Mouse (Mus musculus): ENCODE measurements around the gene Vangl2. TPM values are rescaled to one million over a fixed set of nuclear protein-coding genes. Genes with fewer than 3 reads are reported as not detected.

Vangl2 gene
- polyA plus RNA-seq, 1 experiment from 2014 or later, result 55.8 TPM

DNA sequence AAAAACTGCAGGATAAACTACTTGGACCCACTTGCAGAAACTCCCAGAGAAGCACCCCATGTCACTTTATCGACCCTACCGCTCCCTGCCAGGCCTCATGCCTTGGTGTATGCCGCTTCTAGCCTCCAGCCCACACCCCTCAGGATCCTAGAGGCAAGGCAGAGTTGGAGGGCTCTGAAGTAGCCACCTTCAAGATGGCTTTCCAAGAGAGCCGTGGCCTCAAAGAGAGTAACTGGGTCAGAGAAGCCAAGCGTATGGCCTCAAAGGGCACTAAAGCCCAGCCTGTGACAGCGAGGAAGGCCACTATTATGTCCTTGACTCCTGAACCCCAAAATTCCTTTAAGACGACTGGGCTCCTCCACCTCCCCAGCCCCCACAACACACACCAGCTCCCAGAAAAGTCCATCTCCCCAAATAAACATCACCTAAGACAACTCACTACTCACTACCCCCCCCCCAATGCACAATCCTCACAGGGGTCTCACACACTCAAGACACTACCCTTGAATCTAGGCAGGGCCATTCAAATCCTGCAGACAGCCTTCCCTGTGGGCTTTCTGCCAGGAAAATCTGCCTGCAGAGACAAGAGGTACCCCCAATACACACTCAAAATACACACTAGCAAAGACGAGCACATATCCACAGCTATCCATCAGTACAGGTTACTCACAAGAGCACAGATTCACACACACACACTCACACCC is 2.9 kb downstream of the Vangl2 start:
- H3K4me2 ChIP-seq (ENCODE audit: low read length), result peak overlapping the region; percentile 94
- DNase-seq (ENCODE audit: low spot score) (peak; percentile 58), ATAC-seq (no peak)
- 15% methylated on average over 8 of the region's 8 CpGs for WGBS
- H3K36me3 ChIP-seq (ENCODE audit: control insufficient read depth, insufficient read depth, low read length), result 0 out of 2 replicates have a peak, but pooled peaks cover 12% of the 10 kb centered on the region
- H3K4me3 ChIP-seq (ENCODE audit: low read depth, low read length), result peak overlapping the region; percentile 94
- peak overlapping the region; percentile 98; the same call in 1 of the 2 replicates for H3K27ac ChIP-seq (ENCODE audit: low read depth, low read length)
- H3K4me1 ChIP-seq (ENCODE audit: control insufficient read depth, insufficient read depth, low read length), result peaks cover 52% of the 10 kb centered on the region
- peak overlapping the region; percentile 99 for H3K9ac ChIP-seq (ENCODE audit: low read length)
- H3K9me3 ChIP-seq (replicated peaks; ENCODE audit: control insufficient read depth, low read length), result no peaks in the 10 kb centered on the region
- no peaks in the 10 kb centered on the region for H3K27me3 ChIP-seq (replicated peaks; ENCODE audit: control insufficient read depth, insufficient read depth, low read length)

DNA sequence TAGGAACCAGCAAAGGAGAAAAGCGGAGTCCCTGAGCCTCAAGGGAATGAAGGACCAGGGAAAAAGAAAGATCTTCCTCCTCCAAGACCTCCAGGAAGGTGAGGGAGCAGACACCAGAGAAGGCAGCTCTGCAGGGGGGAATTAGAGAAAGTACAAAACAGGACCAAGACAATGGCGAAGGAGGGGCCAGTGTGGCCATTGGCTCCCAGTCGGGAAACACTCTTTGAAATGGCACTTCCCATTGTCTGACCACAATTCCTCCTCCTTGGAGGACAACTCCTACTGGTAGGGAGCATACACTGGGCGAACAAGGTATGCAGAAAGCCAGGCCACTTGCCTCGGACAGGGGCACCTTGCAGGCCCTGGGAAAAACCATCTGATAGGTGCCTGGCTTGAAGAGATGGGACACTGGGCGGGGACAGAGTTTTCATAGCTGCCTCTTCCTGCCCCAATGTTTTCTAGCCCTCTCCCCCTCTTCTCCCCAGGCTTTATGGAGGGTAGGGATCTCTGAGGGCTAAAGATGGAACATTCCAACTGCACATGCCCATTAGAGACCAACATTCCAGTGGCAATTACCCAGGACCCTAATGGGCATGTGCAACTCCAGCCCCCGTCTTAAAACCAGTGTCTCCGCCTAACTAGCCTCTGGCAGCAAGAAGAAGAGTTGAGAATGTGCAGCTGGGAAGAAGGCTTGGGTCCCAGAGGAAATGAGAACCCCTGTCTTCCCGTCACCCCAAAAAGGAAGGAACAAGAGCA is 3.9 kb downstream of the Vangl2 start:
- 12% methylated on average over 9 of the region's 9 CpGs for WGBS
- H3K4me3 ChIP-seq (ENCODE audit: low read depth, low read length), result peak overlapping the region; percentile 94
- ATAC-seq (no peak), DNase-seq (ENCODE audit: low spot score) (no peak)
- no peaks in the 10 kb centered on the region for H3K27me3 ChIP-seq (replicated peaks; ENCODE audit: control insufficient read depth, insufficient read depth, low read length)
- H3K9me3 ChIP-seq (replicated peaks; ENCODE audit: control insufficient read depth, low read length), result no peaks in the 10 kb centered on the region
- H3K9ac ChIP-seq (ENCODE audit: low read length), result peak overlapping the region; percentile 99
- H3K36me3 ChIP-seq (ENCODE audit: control insufficient read depth, insufficient read depth, low read length), result peaks cover 16% of the 10 kb centered on the region; the same call in 1 of the 2 replicates
- H3K27ac ChIP-seq (ENCODE audit: low read depth, low read length), result no peak overlapping the region
- peak overlapping the region; percentile 94 for H3K4me2 ChIP-seq (ENCODE audit: low read length)
- peaks cover 62% of the 10 kb centered on the region for H3K4me1 ChIP-seq (ENCODE audit: control insufficient read depth, insufficient read depth, low read length)

DNA sequence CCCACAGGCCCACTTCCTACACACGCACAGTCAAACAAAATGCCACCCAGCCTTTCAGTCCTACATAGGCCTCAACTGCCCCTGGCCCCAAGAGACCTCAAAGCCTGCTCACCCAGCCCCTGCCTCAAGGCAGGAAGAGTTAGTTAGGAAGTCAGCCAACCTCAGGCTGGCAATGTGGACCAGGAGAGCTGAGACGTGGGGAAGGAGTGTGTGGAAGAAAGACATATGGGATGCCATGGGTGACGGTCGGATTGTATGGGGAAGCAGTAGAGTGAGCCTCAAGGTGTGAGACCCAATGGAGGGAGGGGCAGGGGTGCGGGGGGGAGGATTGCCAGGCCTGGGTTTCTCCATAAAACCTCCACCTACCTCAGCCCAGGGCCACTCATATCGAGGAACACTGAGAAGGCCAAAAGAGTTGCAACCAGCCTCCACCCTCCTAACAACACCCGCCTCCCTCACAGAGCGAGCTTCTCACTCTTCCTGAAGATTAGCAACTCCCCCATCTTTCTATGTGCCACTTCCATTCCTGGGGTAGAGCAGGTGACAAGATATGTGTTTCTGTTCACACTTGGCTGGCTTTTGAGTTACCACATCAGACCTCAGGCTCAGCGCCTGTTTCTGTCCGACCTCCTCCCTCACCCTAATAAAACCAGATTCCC is 8.3 kb downstream of the Vangl2 start:
- peak overlapping the region; percentile 34 for H3K4me2 ChIP-seq (ENCODE audit: low read length)
- H3K4me3 ChIP-seq (ENCODE audit: low read depth, low read length), result no peak overlapping the region
- peaks cover 23% of the 10 kb centered on the region; the same call in 1 of the 2 replicates for H3K36me3 ChIP-seq (ENCODE audit: control insufficient read depth, insufficient read depth, low read length)
- WGBS, result 57% methylated on average over 8 of the region's 10 CpGs
- H3K4me1 ChIP-seq (ENCODE audit: control insufficient read depth, insufficient read depth, low read length), result peaks cover 90% of the 10 kb centered on the region
- no peak for DNase-seq (ENCODE audit: low spot score)
- peak overlapping the region; percentile 88; the same call in 1 of the 2 replicates for H3K27ac ChIP-seq (ENCODE audit: low read depth, low read length)
- no peaks in the 10 kb centered on the region for H3K9me3 ChIP-seq (replicated peaks; ENCODE audit: control insufficient read depth, low read length)
- H3K27me3 ChIP-seq (replicated peaks; ENCODE audit: control insufficient read depth, insufficient read depth, low read length), result no peaks in the 10 kb centered on the region
- no peak overlapping the region; the same call in 1 of the 2 replicates for H3K9ac ChIP-seq (ENCODE audit: low read length)
- ATAC-seq, result no peak

DNA sequence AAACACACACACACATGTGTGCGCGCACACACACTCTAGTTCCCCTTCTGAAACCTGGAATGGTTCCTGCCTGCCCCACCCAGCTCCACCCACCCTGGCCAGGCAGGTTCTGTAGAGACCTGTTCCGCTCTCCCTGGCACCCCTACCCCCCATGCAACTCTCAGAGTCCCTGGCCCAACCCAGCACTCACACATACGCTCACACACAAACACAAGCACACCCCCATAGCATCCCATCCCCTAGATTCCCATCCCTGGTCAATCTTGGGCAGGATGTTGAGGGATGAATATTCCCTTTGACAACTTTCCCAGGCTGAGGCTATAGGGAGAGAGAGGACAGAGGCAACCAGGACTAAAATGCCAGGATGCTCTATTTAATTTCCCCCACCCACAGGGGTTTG is 8.9 kb downstream of the Vangl2 start:
- Histone ChIP-seq H3K27ac (ENCODE audit: low read depth, low read length) (peak overlapping the region; percentile 88; the same call in 1 of the 2 replicates), H3K9me3 (replicated peaks; ENCODE audit: control insufficient read depth, low read length) (no peaks in the 10 kb centered on the region), H3K4me1 (ENCODE audit: control insufficient read depth, insufficient read depth, low read length) (peaks cover 90% of the 10 kb centered on the region), H3K4me2 (ENCODE audit: low read length) (peak overlapping the region; percentile 34; the same call in 1 of the 2 replicates), H3K4me3 (ENCODE audit: low read depth, low read length) (no peak overlapping the region), H3K9ac (ENCODE audit: low read length) (peak overlapping the region; percentile 29; the same call in 1 of the 2 replicates), H3K27me3 (replicated peaks; ENCODE audit: control insufficient read depth, insufficient read depth, low read length) (no peaks in the 10 kb centered on the region), H3K36me3 (ENCODE audit: control insufficient read depth, insufficient read depth, low read length) (peaks cover 23% of the 10 kb centered on the region; the same call in 1 of the 2 replicates)
- WGBS, result 86% methylated on average over 4 of the region's 4 CpGs
- DNase-seq (ENCODE audit: low spot score), result no peak
- no peak for ATAC-seq

DNA sequence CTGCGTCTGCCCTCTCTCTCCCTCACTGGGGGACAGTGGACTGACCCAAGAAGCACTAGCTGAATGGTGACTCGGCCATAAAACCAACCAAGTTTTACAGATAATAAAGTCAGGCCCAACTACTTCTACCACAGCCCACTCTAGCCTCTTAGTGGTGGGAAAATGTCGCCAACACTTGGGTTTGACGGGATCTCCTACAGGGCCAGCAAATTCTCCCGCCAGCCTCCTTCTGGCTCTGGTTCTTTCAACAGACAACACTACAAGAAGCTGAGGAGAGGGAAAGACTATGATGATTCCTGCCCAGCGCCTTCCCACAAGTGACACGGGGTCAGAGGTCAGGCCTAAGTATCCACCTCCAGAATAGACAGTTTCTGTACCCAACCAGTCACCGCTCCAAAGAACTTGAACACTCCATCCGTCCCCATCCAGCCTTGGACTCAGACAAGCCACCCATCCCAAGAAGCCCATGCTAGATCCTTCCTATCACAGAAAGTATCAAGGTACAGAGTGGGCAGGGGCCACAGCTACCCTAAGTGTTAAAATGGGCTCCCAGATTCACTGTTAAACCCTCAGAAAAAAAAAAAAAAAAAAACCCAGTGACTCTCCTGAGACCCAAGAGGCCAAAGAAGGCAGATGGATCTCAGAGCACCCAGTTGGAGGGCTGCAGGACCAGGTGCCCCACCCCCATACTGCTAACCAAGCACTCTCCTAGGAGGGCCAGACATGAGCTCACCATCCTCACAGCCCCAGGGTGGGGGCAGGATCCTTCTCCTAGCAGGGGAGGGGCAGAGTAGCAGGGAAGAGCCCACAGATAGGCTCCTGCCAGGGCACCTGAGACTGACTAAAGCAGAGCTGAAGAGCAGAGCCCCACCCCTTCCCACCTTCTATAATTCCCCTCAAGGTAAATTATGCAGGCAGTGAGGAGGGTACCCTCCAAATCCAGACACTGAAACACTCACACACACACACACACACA is 9.6 kb downstream of the Vangl2 start:
- Histone ChIP-seq H3K27me3 (replicated peaks; ENCODE audit: control insufficient read depth, insufficient read depth, low read length) (no peaks in the 10 kb centered on the region), H3K9ac (ENCODE audit: low read length) (peak overlapping the region; percentile 29; the same call in 1 of the 2 replicates), H3K9me3 (replicated peaks; ENCODE audit: control insufficient read depth, low read length) (no peaks in the 10 kb centered on the region), H3K36me3 (ENCODE audit: control insufficient read depth, insufficient read depth, low read length) (peaks cover 22% of the 10 kb centered on the region; the same call in 1 of the 2 replicates), H3K27ac (ENCODE audit: low read depth, low read length) (peak overlapping the region; percentile 88), H3K4me1 (ENCODE audit: control insufficient read depth, insufficient read depth, low read length) (peaks cover 90% of the 10 kb centered on the region), H3K4me2 (ENCODE audit: low read length) (peak overlapping the region; percentile 34; the same call in 1 of the 2 replicates), H3K4me3 (ENCODE audit: low read depth, low read length) (no peak overlapping the region)
- ATAC-seq (no peak), DNase-seq (ENCODE audit: low spot score) (no peak)
- 79% methylated on average over 9 of the region's 9 CpGs for WGBS

DNA sequence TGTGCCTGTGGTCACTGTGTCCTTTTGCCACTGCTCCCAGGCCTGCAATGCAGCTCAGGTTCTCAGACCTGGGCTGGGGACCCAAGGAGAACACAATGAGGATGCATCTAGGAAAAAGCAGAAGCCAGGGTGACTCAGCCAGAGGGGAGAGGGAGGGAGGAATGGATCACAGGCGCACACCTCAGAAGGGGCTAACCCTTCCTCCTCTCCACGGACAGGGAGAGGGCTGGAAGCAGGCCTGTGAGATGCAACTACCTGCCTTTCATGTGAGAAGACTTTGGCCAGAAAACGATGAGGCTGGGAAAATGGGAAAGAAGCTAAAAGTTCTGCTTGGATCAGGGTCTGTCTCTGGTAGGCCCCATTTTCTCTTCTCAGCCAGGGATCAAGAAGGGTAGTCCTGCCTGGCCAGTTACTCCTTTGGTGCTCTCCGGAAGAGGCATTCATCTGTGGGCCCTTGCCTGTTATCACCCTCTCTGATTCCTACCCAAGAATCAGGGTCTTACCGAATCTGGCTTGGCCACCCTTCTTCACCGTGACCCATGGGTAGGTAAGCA is 10.7 kb downstream of the Vangl2 start:
- Histone ChIP-seq H3K4me3 (ENCODE audit: low read depth, low read length) (0 out of 2 replicates have a peak overlapping the region, but pooled peaks have one; percentile 9), H3K9ac (ENCODE audit: low read length) (peak overlapping the region; percentile 44), H3K4me1 (ENCODE audit: control insufficient read depth, insufficient read depth, low read length) (peaks cover 92% of the 10 kb centered on the region), H3K4me2 (ENCODE audit: low read length) (peak overlapping the region; percentile 44), H3K36me3 (ENCODE audit: control insufficient read depth, insufficient read depth, low read length) (peaks cover 26% of the 10 kb centered on the region), H3K27me3 (replicated peaks; ENCODE audit: control insufficient read depth, insufficient read depth, low read length) (no peaks in the 10 kb centered on the region), H3K27ac (ENCODE audit: low read depth, low read length) (peak overlapping the region; percentile 88), H3K9me3 (replicated peaks; ENCODE audit: control insufficient read depth, low read length) (no peaks in the 10 kb centered on the region)
- ATAC-seq, result no peak; the same call in 1 of the 2 replicates
- 42% methylated on average over 6 of the region's 6 CpGs for WGBS
- no peak for DNase-seq (ENCODE audit: low spot score)

DNA sequence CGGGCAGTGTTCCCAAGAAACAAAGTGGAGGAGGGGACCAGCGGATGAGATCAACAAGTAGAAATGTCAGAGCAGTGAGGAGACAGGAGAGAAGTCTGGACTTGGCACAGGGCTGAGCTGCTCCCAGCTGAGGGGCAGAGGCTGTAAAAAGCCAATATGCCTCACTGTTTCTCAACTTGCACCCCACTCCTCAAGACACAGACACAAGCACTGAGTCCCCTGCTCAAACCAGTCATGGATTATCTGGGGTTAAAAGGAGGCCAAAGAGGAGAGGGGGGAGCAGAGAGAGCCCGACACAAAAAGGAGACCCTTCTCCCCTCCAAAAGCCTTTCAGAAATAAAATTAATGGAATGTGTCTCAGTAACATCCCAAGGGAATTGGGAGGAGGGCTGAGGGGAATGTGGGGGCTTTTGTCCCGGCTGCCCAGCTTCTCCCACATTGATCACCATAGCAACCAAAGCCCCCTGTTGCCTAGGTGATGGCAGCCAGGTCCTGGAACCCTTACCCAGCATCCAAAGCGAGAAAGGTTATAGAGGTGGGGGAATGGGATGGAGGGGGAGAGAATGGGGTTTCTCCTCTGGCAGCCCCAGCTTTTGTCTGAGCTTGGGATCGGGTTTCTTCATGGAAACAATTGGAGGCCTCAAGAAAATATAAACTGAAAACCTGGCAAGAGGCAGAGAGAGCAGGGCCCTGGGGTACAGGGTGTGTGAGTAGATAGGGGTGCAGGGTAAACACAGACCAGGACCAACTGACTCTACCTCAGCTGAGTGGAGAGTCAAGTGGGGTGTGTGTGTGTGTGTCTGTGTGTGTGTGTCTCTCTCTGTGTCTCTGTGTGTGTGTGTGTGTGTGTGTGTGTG is 11.4 kb downstream of the Vangl2 start:
- peak overlapping the region; percentile 44 for H3K9ac ChIP-seq (ENCODE audit: low read length)
- H3K4me2 ChIP-seq (ENCODE audit: low read length), result peak overlapping the region; percentile 44
- peak; percentile 76 for ATAC-seq
- H3K27ac ChIP-seq (ENCODE audit: low read depth, low read length), result peak overlapping the region; percentile 88
- H3K36me3 ChIP-seq (ENCODE audit: control insufficient read depth, insufficient read depth, low read length), result peaks cover 27% of the 10 kb centered on the region
- H3K9me3 ChIP-seq (replicated peaks; ENCODE audit: control insufficient read depth, low read length), result no peaks in the 10 kb centered on the region
- peaks cover 85% of the 10 kb centered on the region for H3K4me1 ChIP-seq (ENCODE audit: control insufficient read depth, insufficient read depth, low read length)
- 3% methylated on average over 6 of the region's 6 CpGs for WGBS
- peak overlapping the region; percentile 9; the same call in 1 of the 2 replicates for H3K4me3 ChIP-seq (ENCODE audit: low read depth, low read length)
- H3K27me3 ChIP-seq (replicated peaks; ENCODE audit: control insufficient read depth, insufficient read depth, low read length), result no peaks in the 10 kb centered on the region
- DNase-seq (ENCODE audit: low spot score), result peak; percentile 93
